Mouse (Mus musculus) hindbrain, embryonic 11.5 days (tissue): ENCODE measurements around the gene Mtmr10. TPM values are rescaled to one million over a fixed set of nuclear protein-coding genes. Genes with fewer than 3 reads are reported as not detected.
A peak's percentile ranks its signal among the peaks of the same experiment; 100 is the strongest.

Experiments
- ATAC-seq: fragments of 200-750 bp; cut with Nextera tagmentation; 2 replicates; pipeline ENCODE4 v1.8.0; 2017; ENCODE audit warnings: mild to moderate bottlenecking, moderate TSS enrichment, moderate library complexity; ENCODE audit not compliant: low FRiP score
- DNase-seq: peaks from one replicate; pipeline ENCODE4 v3.0.0-alpha.2; 2015; ENCODE audit warnings: low spot score
- H3K27ac ChIP-seq: fragments of 300-500 bp; sonication (generic); 2 replicates; pipeline ENCODE4 v1.5.1; 2014; ENCODE audit warnings: mild to moderate bottlenecking, low read depth, low read length
- H3K27me3 ChIP-seq: fragments of 300-500 bp; sonication (generic); 2 replicates; pipeline ENCODE4 v1.6.1; 2014; ENCODE audit warnings: mild to moderate bottlenecking, low read length, moderate library complexity, mixed read lengths; ENCODE audit not compliant: control insufficient read depth, insufficient read depth
- H3K36me3 ChIP-seq: fragments of 300-500 bp; sonication (generic); 2 replicates; pipeline ENCODE4 v1.6.1; 2014; ENCODE audit warnings: mild to moderate bottlenecking, low read length, moderate library complexity, mixed read lengths; ENCODE audit not compliant: control insufficient read depth, insufficient read depth
- H3K4me1 ChIP-seq: fragments of 300-500 bp; sonication (generic); replicated peaks from 2 replicates; pipeline ENCODE4 v1.6.1; 2014; ENCODE audit warnings: low read length, mixed read lengths; ENCODE audit not compliant: control insufficient read depth, insufficient read depth
- H3K4me2 ChIP-seq: fragments of 300-500 bp; sonication (generic); replicated peaks from 2 replicates; pipeline ENCODE4 v1.6.1; 2014; ENCODE audit warnings: mild to moderate bottlenecking, low read depth, low read length
- H3K4me3 ChIP-seq: fragments of 300-500 bp; sonication (generic); 2 replicates; pipeline ENCODE4 v1.5.1; 2014; ENCODE audit warnings: low read depth, low read length
- H3K9ac ChIP-seq: fragments of 300-500 bp; sonication (generic); 2 replicates; pipeline ENCODE4 v1.6.1; 2014; ENCODE audit warnings: low read depth, low read length
- H3K9me3 ChIP-seq: fragments of 300-500 bp; sonication (generic); 2 replicates; pipeline ENCODE4 v1.6.1; 2016; ENCODE audit warnings: low read length; ENCODE audit not compliant: control insufficient read depth
- WGBS: fragments of 180-500 bp; shearing (Covaris S2); extraction: QIAGEN DNeasy Blood & Tissue Kit; methylation state at CpG from one replicate; pipeline ENCODE4 v1.1.7; 2014; 5-methylcytosine and 5-hydroxymethylcytosine counted together
- polyA plus RNA-seq: library from polyadenylated mRNA; unstranded; fragments of >200 nt; fragmentation: Nextera tagmentation; extraction: Ambion mirVana; gene quantifications from 2 replicates; pipeline ENCODE4 v1.2.1, GENCODE M21; 2014

The Mtmr10 gene
- 15.1 and 15.3 TPM in 2 replicates for polyA plus RNA-seq

GRCm38 (mm10) chr7:64287414-64288091 is at the start of gene Mtmr10:
Gene Mtmr10, plus strand, starts transcription at chr7:64287653.
- Histone ChIP-seq H3K9ac (peak within 1 kb of the TSS; percentile 88), H3K9me3 (no peaks in the 10 kb centered on the region), H3K36me3 (no peaks in the 10 kb centered on the region), H3K4me1 (no peaks in the 10 kb centered on the region), H3K27ac (peak within 1 kb of the TSS; percentile 79), H3K27me3 (no peaks in the 10 kb centered on the region), H3K4me2 (peak within 1 kb of the TSS; percentile 56), H3K4me3 (peak within 1 kb of the TSS; percentile 85)
- DNase-seq (peak; percentile 97), ATAC-seq (peak; percentile 99)
- under 1% methylated on average over 70 of the region's 77 CpGs for WGBS

- ATAC-seq (no peak), DNase-seq (no peak)
- Histone ChIP-seq H3K9ac (no peak overlapping the region), H3K27me3 (no peaks in the 10 kb centered on the region; the same call in 1 of the 2 replicates), H3K4me1 (no peaks in the 10 kb centered on the region), H3K4me3 (no peak overlapping the region), H3K4me2 (no peak overlapping the region), H3K27ac (no peak overlapping the region), H3K9me3 (no peaks in the 10 kb centered on the region), H3K36me3 (no peaks in the 10 kb centered on the region)
- 90% methylated on average over 8 of the region's 8 CpGs for WGBS
These were observed 49.7 kb upstream of the Mtmr10 start for GRCm38 (mm10) chr7:64237747-64238146.

GRCm38 (mm10) chr7:64238410-64239086 is 48.9 kb upstream of the Mtmr10 start:
- Histone ChIP-seq H3K9me3 (no peaks in the 10 kb centered on the region), H3K9ac (no peak overlapping the region), H3K36me3 (no peaks in the 10 kb centered on the region), H3K27me3 (no peaks in the 10 kb centered on the region; the same call in 1 of the 2 replicates), H3K4me1 (no peaks in the 10 kb centered on the region), H3K4me2 (no peak overlapping the region), H3K4me3 (no peak overlapping the region), H3K27ac (no peak overlapping the region)
- no peak for ATAC-seq
- no peak for DNase-seq
- WGBS = 96% methylated on average over 7 of the region's 7 CpGs

- Histone ChIP-seq H3K4me3 (no peak overlapping the region), H3K9me3 (no peaks in the 10 kb centered on the region), H3K4me1 (no peaks in the 10 kb centered on the region), H3K36me3 (no peaks in the 10 kb centered on the region), H3K9ac (no peak overlapping the region), H3K27me3 (no peaks in the 10 kb centered on the region), H3K27ac (no peak overlapping the region), H3K4me2 (no peak overlapping the region)
- WGBS = 87% methylated on average over 9 of the region's 9 CpGs
- no peak for DNase-seq
- ATAC-seq = no peak
These were observed 48.2 kb upstream of the Mtmr10 start for GRCm38 (mm10) chr7:64239138-64239805.

GRCm38 (mm10) chr7:64239806-64240315 is 47.6 kb upstream of the Mtmr10 start:
- H3K36me3 ChIP-seq = no peaks in the 10 kb centered on the region
- H3K4me2 ChIP-seq = no peak overlapping the region
- 90% methylated on average over 4 of the region's 4 CpGs for WGBS

GRCm38 (mm10) chr7:64242424-64242823 is 45.0 kb upstream of the Mtmr10 start:
- 80% methylated on average over 4 of the region's 4 CpGs for WGBS
- no peaks in the 10 kb centered on the region for H3K4me1 ChIP-seq
- no peak overlapping the region for H3K4me3 ChIP-seq
- no peak overlapping the region for H3K9ac ChIP-seq
- no peak overlapping the region for H3K27ac ChIP-seq
- no peaks in the 10 kb centered on the region for H3K36me3 ChIP-seq
- ATAC-seq = no peak
- no peak overlapping the region for H3K4me2 ChIP-seq
- H3K27me3 ChIP-seq = no peaks in the 10 kb centered on the region
- H3K9me3 ChIP-seq = no peaks in the 10 kb centered on the region
- DNase-seq = no peak

More at GRCm38 (mm10) chr7:64239806-64240315, 47.6 kb upstream of the Mtmr10 start:
- H3K4me1 ChIP-seq = no peaks in the 10 kb centered on the region
- H3K9ac ChIP-seq = no peak overlapping the region
- no peak for ATAC-seq
- no peaks in the 10 kb centered on the region for H3K9me3 ChIP-seq
- H3K27ac ChIP-seq = no peak overlapping the region
- no peak for DNase-seq
- H3K27me3 ChIP-seq = no peaks in the 10 kb centered on the region
- no peak overlapping the region for H3K4me3 ChIP-seq

GRCm38 (mm10) chr7:64244371-64244770 is 43.1 kb upstream of the Mtmr10 start:
- DNase-seq = no peak
- no peak for ATAC-seq
- 93% methylated on average over 6 of the region's 6 CpGs for WGBS
- Histone ChIP-seq H3K4me2 (no peak overlapping the region), H3K36me3 (no peaks in the 10 kb centered on the region), H3K9ac (no peak overlapping the region), H3K9me3 (no peaks in the 10 kb centered on the region), H3K4me3 (no peak overlapping the region), H3K27me3 (no peaks in the 10 kb centered on the region), H3K27ac (no peak overlapping the region), H3K4me1 (no peaks in the 10 kb centered on the region)

- H3K4me1 ChIP-seq = no peaks in the 10 kb centered on the region
- H3K36me3 ChIP-seq = no peaks in the 10 kb centered on the region
- no peak overlapping the region for H3K27ac ChIP-seq
- no peaks in the 10 kb centered on the region for H3K27me3 ChIP-seq
- H3K9ac ChIP-seq = no peak overlapping the region
- H3K4me2 ChIP-seq = no peak overlapping the region
- ATAC-seq (no peak), DNase-seq (peak; percentile 23)
- H3K4me3 ChIP-seq = no peak overlapping the region
- H3K9me3 ChIP-seq = no peaks in the 10 kb centered on the region
- WGBS = 56% methylated on average over 4 of the region's 4 CpGs
These were observed 40.7 kb upstream of the Mtmr10 start for GRCm38 (mm10) chr7:64246713-64247112.
